Mouse (Mus musculus): ENCODE measurements at regions not wholly inside any gene's neighbourhood (a gene's known extent, or its start where the extent isn't known, plus 50 kb on each side); places are given as distances from the start of the nearest gene placed in this dataset.

DNA sequence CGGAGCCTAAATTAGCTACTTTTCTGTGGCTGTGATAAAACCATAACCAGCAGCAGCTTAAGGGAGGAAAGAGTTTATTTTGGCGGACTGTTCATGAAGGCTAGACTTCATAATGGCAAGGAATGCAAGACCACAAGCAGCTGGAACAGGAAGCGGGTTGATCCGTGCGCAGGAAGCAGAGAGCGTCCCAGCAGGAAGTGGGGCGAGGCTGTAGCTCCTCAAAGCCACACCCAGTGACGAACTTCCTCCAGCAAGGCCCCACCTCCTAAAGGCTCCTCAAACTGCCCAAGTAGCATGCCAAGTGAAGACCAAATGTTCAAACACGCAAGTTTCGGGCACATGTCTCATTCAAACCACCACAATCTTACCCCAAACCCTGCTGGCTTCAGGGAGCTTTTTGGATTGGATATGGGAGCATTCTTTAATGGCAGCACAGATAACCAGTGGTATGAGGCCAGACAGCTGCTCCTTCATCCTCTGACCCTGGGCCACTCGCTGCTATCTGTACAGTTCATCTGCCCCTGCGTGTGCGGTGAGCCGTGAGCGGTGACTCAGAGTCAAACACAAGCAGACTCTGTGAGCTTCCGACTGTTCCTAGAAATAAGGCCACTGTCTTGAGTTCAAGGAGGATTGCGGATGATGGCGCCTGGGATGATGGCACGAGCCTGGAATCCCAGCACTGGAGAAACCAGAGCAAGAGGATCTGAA is 109.8 kb downstream of the Kctd15 start:
- 90% methylated on average over 19 of the region's 19 CpGs for WGBS
- no peaks in the 10 kb centered on the region for H3K36me3 ChIP-seq
- H3K9me3 ChIP-seq: no peaks in the 10 kb centered on the region
- no peaks in the 10 kb centered on the region for H3K4me1 ChIP-seq (replicated peaks)
- H3K27ac ChIP-seq: no peak overlapping the region
- no peaks in the 10 kb centered on the region for H3K27me3 ChIP-seq
- no peak overlapping the region for H3K4me3 ChIP-seq (replicated peaks)
- ATAC-seq: no peak
- H3K9ac ChIP-seq (replicated peaks): no peak overlapping the region
- H3K4me2 ChIP-seq (replicated peaks): no peak overlapping the region

DNA sequence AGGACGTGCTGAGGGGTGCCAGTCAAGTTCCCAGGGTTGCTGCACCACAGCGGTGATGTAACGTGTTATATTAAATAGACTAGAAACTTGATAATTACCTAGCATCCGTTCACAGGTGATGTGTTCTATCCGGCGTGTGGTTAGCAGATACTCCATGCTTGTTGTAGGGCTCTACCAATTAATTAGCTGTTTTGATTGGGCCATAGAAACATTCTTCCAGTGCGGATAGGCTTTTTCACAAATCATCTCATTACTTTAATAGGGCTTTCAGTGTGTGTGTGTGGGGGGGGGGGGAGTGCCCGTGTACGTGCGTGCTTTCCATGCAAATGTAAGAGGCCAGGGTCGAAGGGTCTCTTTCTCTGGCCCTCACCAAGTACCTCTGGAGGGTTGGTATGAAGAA is 110.6 kb downstream of the Kctd15 start:
- H3K4me1 ChIP-seq (replicated peaks): no peaks in the 10 kb centered on the region
- H3K9me3 ChIP-seq: no peaks in the 10 kb centered on the region
- no peaks in the 10 kb centered on the region for H3K27me3 ChIP-seq
- WGBS: 83% methylated on average over 11 of the region's 11 CpGs
- no peak overlapping the region for H3K9ac ChIP-seq (replicated peaks)
- H3K27ac ChIP-seq: no peak overlapping the region
- no peaks in the 10 kb centered on the region for H3K36me3 ChIP-seq
- H3K4me3 ChIP-seq (replicated peaks): no peak overlapping the region
- no peak overlapping the region for H3K4me2 ChIP-seq (replicated peaks)
- ATAC-seq: no peak

DNA sequence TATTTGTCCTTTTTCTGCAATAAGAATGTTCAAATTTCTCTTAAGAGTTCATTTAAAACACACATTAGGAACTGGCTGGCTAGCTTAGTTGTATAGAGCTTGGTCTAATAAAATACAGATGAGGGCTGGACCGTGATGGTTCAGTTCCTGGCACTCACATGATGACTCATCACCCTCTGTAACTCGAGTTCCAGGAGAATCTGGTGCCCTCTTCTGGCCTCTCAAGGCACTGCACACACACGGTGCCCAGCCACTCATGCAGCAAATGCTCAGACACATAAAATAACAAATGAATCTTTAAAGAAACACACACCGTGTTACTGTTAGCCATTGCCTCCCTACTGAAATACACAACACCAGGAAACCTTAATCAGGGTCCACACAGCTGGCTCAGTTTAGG is 114.6 kb downstream of the Kctd15 start:
- H3K9me3 ChIP-seq: no peaks in the 10 kb centered on the region
- H3K4me3 ChIP-seq (replicated peaks): no peak overlapping the region
- no peaks in the 10 kb centered on the region for H3K27me3 ChIP-seq
- H3K27ac ChIP-seq: no peak overlapping the region
- H3K4me2 ChIP-seq (replicated peaks): no peak overlapping the region
- no peak overlapping the region for H3K9ac ChIP-seq (replicated peaks)
- H3K4me1 ChIP-seq (replicated peaks): no peaks in the 10 kb centered on the region
- no peaks in the 10 kb centered on the region for H3K36me3 ChIP-seq
- ATAC-seq: no peak
- WGBS: 84% methylated on average over 4 of the region's 4 CpGs

DNA sequence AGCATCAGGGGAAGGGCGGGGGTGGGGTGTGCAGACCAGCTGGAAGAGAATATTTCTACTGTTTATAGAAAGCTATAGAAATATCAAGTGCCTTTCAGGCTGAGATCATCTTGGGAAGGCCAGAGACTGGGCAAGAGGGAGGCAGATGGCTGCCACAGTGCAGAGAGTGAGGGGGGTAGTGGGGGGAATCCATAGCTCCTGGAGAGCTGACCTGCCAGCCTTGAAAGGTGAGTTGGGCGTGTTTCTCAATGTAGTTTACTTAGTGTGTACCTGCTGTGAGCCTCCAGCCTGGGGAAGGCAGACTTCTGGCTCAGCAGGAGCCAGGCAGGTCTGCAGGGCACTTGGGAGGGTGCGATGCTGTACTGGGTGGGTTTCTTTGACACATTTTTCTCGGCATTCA is 115.5 kb downstream of the Kctd15 start:
- H3K9me3 ChIP-seq: no peaks in the 10 kb centered on the region
- 80% methylated on average over 4 of the region's 4 CpGs for WGBS

DNA sequence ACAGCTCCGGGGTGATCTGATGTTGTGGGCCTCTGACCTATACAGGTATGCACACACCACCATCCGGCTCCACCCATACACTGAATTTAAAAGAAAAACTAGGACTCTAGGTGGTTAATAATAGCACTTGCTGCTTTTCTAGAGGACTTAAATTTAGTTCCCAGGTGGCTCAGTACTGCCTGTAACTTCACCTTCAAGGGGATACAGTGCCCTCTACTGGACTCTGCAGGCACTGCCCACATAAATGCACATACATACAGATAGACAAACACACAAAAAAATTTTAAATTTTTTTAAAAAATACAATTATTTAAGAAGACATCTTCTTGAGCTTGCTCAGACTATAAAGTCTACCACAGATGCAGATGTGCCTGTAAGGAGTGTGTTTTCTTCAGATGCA is 116.7 kb downstream of the Kctd15 start:
- no peaks in the 10 kb centered on the region for H3K4me1 ChIP-seq (replicated peaks)
- ATAC-seq: no peak
- 95% methylated on average over 2 of the region's 2 CpGs for WGBS
- no peak overlapping the region for H3K4me3 ChIP-seq (replicated peaks)
- H3K27me3 ChIP-seq: no peaks in the 10 kb centered on the region
- H3K9ac ChIP-seq (replicated peaks): no peak overlapping the region
- no peak overlapping the region for H3K27ac ChIP-seq
- H3K4me2 ChIP-seq (replicated peaks): no peak overlapping the region
- H3K36me3 ChIP-seq: no peaks in the 10 kb centered on the region
- H3K9me3 ChIP-seq: no peaks in the 10 kb centered on the region

More for the DNA sequence above, 115.5 kb downstream of the Kctd15 start:
- Histone ChIP-seq H3K36me3 (no peaks in the 10 kb centered on the region), H3K4me2 (replicated peaks) (no peak overlapping the region), H3K27ac (no peak overlapping the region), H3K27me3 (no peaks in the 10 kb centered on the region), H3K4me1 (replicated peaks) (no peaks in the 10 kb centered on the region), H3K4me3 (replicated peaks) (no peak overlapping the region), H3K9ac (replicated peaks) (no peak overlapping the region)
- no peak for ATAC-seq

DNA sequence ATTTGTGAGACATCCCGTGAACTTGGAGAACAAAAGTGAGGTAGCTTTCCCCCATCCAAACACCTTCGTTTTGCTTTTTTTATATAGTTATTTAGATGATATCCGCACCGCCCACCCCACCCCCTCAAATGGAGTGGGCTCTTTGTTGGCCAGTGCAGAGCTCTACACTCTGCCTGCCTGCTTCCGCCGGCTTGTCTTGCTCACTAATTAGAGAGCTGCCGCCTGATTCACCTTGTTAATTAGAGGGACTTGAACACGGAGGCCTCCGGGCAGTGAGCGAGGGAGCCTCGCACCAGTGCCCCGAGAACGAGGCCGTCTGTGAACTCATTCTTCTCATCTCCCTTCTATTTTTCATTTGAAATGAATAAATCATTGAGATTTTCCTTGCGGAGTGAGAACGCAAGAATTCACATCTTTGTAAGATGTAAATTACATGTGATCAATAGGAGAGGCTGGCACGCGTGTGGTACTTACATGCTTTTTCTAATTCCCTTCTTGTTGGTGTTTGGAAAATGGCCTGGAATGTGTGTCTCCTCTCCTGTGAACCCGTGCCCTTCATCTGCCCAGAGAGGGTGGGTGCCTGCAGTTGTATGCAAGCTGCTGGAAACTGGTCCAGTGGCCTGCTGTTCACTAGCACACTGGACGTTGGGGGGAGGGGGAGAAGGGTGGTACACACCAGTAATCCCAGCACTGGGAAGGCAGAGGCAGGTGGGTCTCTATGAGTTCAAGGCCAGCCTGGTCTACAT is 118.0 kb downstream of the Kctd15 start:
- 77% methylated on average over 20 of the region's 20 CpGs for WGBS
- Histone ChIP-seq H3K9me3 (no peaks in the 10 kb centered on the region), H3K4me2 (replicated peaks) (no peak overlapping the region), H3K9ac (replicated peaks) (no peak overlapping the region), H3K27me3 (no peaks in the 10 kb centered on the region), H3K4me1 (replicated peaks) (no peaks in the 10 kb centered on the region), H3K36me3 (no peaks in the 10 kb centered on the region), H3K4me3 (replicated peaks) (no peak overlapping the region), H3K27ac (no peak overlapping the region)
- ATAC-seq: no peak

DNA sequence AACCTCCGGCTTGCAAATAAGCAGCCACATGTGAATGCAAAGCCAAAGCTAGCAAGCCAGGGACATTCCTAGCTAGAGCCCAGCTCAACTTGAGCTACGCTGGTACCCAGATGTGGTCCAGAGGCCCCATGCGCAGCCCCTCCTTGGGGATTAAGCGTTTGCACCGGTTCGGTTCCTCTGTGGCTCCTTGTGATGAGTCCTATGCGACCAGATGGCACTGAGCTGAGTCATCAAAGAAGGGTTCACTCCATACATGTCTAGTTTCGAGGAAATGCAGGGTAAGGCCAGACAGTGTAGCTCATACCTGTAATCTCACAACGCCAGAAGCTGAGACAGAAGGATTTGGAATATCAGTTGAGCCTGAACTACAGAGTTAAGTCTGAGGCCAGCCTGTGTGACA is 119.4 kb downstream of the Kctd15 start:
- no peak overlapping the region for H3K4me2 ChIP-seq (replicated peaks)
- no peaks in the 10 kb centered on the region for H3K4me1 ChIP-seq (replicated peaks)
- no peaks in the 10 kb centered on the region for H3K9me3 ChIP-seq
- H3K27me3 ChIP-seq: no peaks in the 10 kb centered on the region
- H3K27ac ChIP-seq: no peak overlapping the region
- H3K4me3 ChIP-seq (replicated peaks): no peak overlapping the region
- H3K9ac ChIP-seq (replicated peaks): no peak overlapping the region
- H3K36me3 ChIP-seq: no peaks in the 10 kb centered on the region
- no peak for ATAC-seq
- 80% methylated on average over 9 of the region's 9 CpGs for WGBS

DNA sequence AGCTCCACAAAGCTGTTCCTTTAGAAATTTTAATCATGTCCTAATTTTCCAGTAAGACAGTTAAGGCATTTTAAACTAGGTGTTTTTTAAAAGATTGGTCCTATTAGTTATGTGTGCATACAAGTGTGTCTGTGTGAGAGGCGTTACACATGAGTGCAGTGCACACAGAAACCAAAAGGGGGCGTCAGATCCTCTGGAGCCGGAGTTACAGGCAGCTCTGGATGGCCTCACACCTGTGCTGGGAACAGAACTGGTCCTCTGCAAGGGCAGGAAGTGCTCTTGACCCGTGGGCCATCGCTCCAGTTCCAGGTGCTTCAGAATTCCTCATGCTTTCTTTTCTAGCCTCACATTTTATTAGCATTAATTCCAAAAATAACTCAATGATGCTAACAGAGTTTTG is 122.3 kb downstream of the Kctd15 start:
- no peak for ATAC-seq
- Histone ChIP-seq H3K27ac (no peak overlapping the region), H3K36me3 (no peaks in the 10 kb centered on the region), H3K4me1 (replicated peaks) (no peaks in the 10 kb centered on the region), H3K9ac (replicated peaks) (no peak overlapping the region), H3K9me3 (no peaks in the 10 kb centered on the region), H3K27me3 (no peaks in the 10 kb centered on the region), H3K4me3 (replicated peaks) (no peak overlapping the region), H3K4me2 (replicated peaks) (no peak overlapping the region)
- 72% methylated on average over 5 of the region's 5 CpGs for WGBS

DNA sequence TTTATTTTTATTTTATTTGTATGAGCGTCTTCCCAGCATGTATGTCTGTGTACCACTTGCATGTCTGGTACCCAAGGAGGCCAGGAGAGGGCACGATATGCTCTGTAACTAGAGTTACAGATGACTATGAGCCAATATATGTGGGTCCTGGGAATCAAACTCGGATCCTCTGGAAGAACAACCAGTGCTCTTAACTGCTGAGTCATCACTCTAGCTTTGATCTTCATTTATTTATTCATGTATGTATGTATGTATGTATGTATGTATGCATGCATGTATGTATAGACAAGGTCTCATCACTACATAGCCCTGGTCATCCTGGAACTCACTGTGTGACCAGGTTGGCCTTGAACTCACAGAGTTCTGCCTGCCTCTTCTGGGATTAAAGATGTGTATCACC is 124.9 kb downstream of the Kctd15 start:
- no peak for ATAC-seq
- no peak overlapping the region for H3K27ac ChIP-seq
- 93% methylated on average over 3 of the region's 3 CpGs for WGBS
- no peak overlapping the region for H3K9ac ChIP-seq (replicated peaks)
- H3K4me3 ChIP-seq (replicated peaks): no peak overlapping the region
- no peak overlapping the region for H3K4me2 ChIP-seq (replicated peaks)
- no peaks in the 10 kb centered on the region for H3K9me3 ChIP-seq
- no peaks in the 10 kb centered on the region for H3K36me3 ChIP-seq
- no peaks in the 10 kb centered on the region for H3K4me1 ChIP-seq (replicated peaks)
- H3K27me3 ChIP-seq: no peaks in the 10 kb centered on the region

DNA sequence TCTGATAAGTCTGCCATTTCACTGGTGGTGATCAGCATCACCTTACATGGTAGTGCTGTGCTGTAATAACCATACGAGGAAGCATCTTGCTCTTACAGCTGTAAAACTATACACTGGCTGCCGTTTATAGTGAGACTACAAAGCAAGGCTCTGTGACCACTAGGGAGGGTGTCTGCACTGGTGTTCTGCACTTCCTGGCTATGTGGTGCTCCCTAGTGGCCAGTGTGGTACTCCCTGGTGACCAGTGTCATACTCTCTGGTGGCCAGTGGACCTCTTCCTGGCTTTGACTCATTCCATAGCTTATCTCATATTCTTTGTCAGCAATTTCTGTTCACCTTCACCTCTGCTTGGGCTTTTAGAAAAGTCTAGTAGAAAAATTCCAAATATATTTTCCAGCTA is 114.7 kb upstream of the Lsm14a start:
- Histone ChIP-seq H3K36me3 (no peaks in the 10 kb centered on the region), H3K27ac (no peak overlapping the region), H3K4me2 (replicated peaks) (no peak overlapping the region), H3K27me3 (no peaks in the 10 kb centered on the region), H3K4me1 (replicated peaks) (no peaks in the 10 kb centered on the region), H3K9me3 (no peaks in the 10 kb centered on the region), H3K9ac (replicated peaks) (no peak overlapping the region), H3K4me3 (replicated peaks) (no peak overlapping the region)
- 83% methylated on average over 2 of the region's 2 CpGs for WGBS
- ATAC-seq: no peak

DNA sequence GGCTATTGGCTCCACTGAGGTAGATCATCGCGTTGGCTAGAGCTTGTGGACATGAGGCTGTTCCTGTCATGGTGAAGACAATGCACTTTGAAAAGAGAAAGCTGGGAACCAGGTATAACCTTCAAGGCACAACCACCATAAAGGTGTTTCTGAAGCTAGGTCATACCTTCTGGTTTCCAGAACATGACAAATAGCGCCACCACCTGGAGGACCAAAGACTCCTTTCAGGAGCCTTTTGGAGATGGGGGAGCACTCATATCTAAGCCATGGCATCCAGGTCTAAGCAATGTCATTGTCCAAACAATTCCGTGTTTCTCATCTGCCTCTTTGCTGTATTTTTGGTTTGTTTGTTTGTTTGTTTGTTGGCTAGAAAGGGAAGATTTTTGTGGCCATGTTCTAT is 113.7 kb upstream of the Lsm14a start:
- Histone ChIP-seq H3K27ac (no peak overlapping the region), H3K9ac (replicated peaks) (no peak overlapping the region), H3K27me3 (no peaks in the 10 kb centered on the region), H3K4me1 (replicated peaks) (no peaks in the 10 kb centered on the region), H3K4me3 (replicated peaks) (no peak overlapping the region), H3K9me3 (no peaks in the 10 kb centered on the region), H3K4me2 (replicated peaks) (no peak overlapping the region), H3K36me3 (no peaks in the 10 kb centered on the region)
- WGBS: 65% methylated on average over 4 of the region's 4 CpGs
- no peak for ATAC-seq

DNA sequence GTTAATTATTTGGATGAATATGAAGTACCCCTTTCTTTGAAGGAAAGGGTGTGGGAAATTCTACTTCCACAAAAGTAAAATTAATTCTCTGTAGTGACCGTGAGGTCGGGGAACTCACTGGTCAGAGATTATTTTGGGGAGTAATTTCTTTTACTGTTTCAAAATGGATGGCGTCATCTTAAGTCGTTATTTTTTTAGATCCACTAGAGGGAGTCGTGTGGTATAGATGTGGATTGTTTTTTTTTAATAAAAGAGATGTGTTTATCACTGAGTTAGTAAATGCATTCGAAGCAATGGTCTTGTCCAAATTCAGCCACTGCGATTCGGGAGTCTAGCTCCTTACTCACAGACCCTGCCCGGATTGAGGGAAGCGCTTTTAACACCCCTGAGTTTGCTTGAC is 100.8 kb upstream of the Lsm14a start:
- Histone ChIP-seq H3K27me3 (no peaks in the 10 kb centered on the region), H3K9ac (replicated peaks) (no peak overlapping the region), H3K4me1 (replicated peaks) (no peaks in the 10 kb centered on the region; the same call in 1 of the 2 replicates), H3K4me3 (replicated peaks) (no peak overlapping the region), H3K4me2 (replicated peaks) (no peak overlapping the region), H3K27ac (no peak overlapping the region), H3K36me3 (no peaks in the 10 kb centered on the region), H3K9me3 (no peaks in the 10 kb centered on the region)
- 70% methylated on average over 10 of the region's 10 CpGs for WGBS
- ATAC-seq: no peak

Measured in midbrain, embryonic 13.5 days (tissue).